Mouse (Mus musculus): Measurements from ENCODE around the gene Mdk. TPM values are rescaled to one million over a fixed set of nuclear protein-coding genes. Genes with fewer than 3 reads are reported as not detected.

Mdk gene
- polyA plus RNA-seq, 1 experiment = 198 TPM

GRCm38 (mm10) chr2:91929936-91930335, 2.2 kb downstream of the Mdk start:
- TF ChIP-seq POLR2A (IDR thresholded peaks at IDR 0.05; ENCODE audit: borderline replicate concordance, extremely low read depth, insufficient read depth, insufficient read length, poor library complexity, severe bottlenecking) (no peak), CTCF (IDR thresholded peaks at IDR 0.05; ENCODE audit: borderline replicate concordance, extremely low read depth, insufficient read depth, insufficient read length) (peak; percentile 82)
- peak; percentile 89 for DNase-seq (ENCODE audit: low read depth)

DNA sequence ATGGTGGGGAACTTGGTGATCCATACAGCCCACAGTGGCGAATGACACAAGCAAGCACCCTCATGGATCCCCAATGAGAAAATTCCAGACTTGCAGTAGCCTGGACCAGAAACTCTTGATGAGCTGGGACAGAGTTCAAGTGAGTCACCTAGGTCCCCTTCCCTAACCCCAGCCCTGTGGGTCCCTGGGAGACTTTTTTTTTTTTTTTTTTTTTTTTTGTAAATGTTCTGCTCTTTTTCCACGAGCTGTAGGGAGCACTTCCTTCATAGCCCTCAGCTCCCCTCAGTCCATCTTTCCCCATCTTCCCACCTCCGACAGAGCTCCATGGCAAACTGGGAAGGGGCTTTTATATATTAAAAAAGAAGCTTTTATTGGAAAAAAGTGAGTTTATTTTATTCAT, 2.6 kb downstream of the Mdk start:
- DNase-seq (ENCODE audit: low read depth) = no peak

DNA sequence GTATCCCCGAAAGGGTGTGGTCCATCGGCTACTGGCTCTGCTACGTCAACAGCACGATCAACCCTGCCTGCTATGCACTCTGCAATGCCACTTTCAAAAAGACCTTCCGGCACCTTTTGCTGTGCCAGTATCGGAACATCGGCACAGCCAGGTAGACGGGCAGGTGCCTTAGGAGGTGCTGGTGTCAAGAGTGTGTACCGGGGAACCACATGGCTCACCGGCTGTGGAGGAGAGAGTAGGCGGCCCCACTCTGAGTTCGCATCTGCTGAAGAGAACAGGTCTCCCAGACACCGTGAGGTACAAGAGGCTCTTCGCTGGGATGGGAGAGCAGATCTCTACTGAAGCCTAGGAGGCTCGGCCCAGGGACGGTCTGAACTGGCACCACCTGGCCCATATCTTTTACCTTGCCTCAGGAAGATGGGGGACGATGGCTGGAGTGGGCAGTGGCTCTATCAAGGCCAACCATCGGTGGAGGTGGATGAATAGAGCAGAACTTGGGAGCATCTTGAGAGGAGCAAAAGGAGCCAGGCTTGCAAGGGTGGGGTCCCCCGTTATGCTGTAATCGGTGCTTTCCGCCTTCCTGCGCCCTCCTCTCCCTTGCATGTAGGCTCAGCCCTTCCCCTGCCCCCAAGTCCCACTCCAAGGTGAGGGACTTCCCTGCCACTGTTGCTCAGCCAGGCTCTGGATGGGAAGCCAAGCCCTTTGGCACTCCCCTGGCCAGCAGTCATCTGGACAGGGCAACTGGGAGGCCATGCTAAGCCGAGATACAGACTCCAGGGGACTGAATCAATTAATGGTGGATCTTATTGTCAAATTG, 3.4 kb downstream of the Mdk start:
- no peak for DNase-seq (ENCODE audit: low read depth)
- TF ChIP-seq POLR2A (IDR thresholded peaks at IDR 0.05; ENCODE audit: borderline replicate concordance, extremely low read depth, insufficient read depth, insufficient read length, poor library complexity, severe bottlenecking) = no peak

More for the DNA sequence above, 2.6 kb downstream of the Mdk start:
- TF ChIP-seq POLR2A (IDR thresholded peaks at IDR 0.05; ENCODE audit: borderline replicate concordance, extremely low read depth, insufficient read depth, insufficient read length, poor library complexity, severe bottlenecking) (no peak), CTCF (IDR thresholded peaks at IDR 0.05; ENCODE audit: borderline replicate concordance, extremely low read depth, insufficient read depth, insufficient read length) (no peak)

GRCm38 (mm10) chr2:91927826-91928533, 4.1 kb downstream of the Mdk start:
- DNase-seq (ENCODE audit: low read depth) = peak; percentile 64
- TF ChIP-seq POLR2A (IDR thresholded peaks at IDR 0.05; ENCODE audit: borderline replicate concordance, extremely low read depth, insufficient read depth, insufficient read length, poor library complexity, severe bottlenecking) (no peak), CTCF (IDR thresholded peaks at IDR 0.05; ENCODE audit: borderline replicate concordance, extremely low read depth, insufficient read depth, insufficient read length) (peak; percentile 63)

- TF ChIP-seq CTCF (IDR thresholded peaks at IDR 0.05; ENCODE audit: borderline replicate concordance, extremely low read depth, insufficient read depth, insufficient read length) (no peak), POLR2A (IDR thresholded peaks at IDR 0.05; ENCODE audit: borderline replicate concordance, extremely low read depth, insufficient read depth, insufficient read length, poor library complexity, severe bottlenecking) (no peak)
- DNase-seq (ENCODE audit: low read depth) = no peak
These were observed 5.1 kb downstream of the Mdk start, which contains the start of gene Chrm4 for GRCm38 (mm10) chr2:91926949-91927348. TSS of gene Chrm4 (plus strand) at chr2:91927249.

GRCm38 (mm10) chr2:91925442-91925841, 6.7 kb downstream of the Mdk start:
- peak; percentile 12 for DNase-seq (ENCODE audit: low read depth)

GRCm38 (mm10) chr2:91924726-91925125, 7.4 kb downstream of the Mdk start:
- no peak for TF ChIP-seq CTCF (IDR thresholded peaks at IDR 0.05; ENCODE audit: borderline replicate concordance, extremely low read depth, insufficient read depth, insufficient read length)
- TF ChIP-seq POLR2A (IDR thresholded peaks at IDR 0.05; ENCODE audit: borderline replicate concordance, extremely low read depth, insufficient read depth, insufficient read length, poor library complexity, severe bottlenecking) = no peak
- no peak for DNase-seq (ENCODE audit: low read depth)

More at GRCm38 (mm10) chr2:91925442-91925841, 6.7 kb downstream of the Mdk start:
- no peak for TF ChIP-seq CTCF (IDR thresholded peaks at IDR 0.05; ENCODE audit: borderline replicate concordance, extremely low read depth, insufficient read depth, insufficient read length)
- TF ChIP-seq POLR2A (IDR thresholded peaks at IDR 0.05; ENCODE audit: borderline replicate concordance, extremely low read depth, insufficient read depth, insufficient read length, poor library complexity, severe bottlenecking) = no peak

DNA sequence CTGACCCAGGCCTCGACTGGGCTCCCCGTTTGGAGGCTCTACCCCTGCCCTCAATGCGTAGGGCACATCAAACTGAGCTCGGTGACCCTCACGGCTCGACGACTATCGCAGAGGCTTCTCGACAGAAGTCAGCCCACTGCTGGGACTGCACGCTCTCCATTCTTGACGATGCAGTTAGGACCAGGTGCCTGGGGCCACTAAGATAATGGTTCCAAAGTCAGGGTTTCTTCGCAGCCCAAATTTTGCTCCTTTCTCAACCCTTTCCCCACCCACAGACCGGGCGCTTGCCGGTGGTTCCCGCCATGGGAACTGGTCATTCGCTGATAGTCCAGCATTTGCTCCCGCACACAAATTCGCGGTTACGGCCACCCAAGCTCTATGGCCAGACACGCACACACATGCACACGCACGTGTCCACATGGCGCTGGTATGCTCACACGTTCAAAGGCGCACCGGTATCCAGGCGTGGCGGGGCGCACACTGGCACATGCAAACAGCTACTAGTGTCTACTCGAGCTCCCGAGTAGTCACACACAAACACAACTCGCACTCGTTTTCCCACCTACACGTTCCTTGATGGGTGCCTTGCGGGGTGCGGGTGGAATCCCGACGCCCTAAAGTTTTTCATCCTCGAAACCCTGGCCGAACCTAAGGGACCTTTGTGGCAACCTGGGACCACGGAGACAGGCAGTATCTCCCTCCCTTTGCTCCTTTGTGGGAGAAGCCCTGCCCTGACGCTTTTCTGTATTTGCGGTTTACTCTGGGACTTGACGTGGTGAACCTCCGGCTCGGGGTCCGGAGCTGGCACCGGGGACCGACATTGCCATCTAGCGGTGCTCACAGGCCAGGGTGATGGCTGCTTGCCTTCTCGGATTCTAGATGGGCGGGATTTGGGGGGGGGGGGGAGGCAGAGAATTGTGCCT, 8.4 kb downstream of the Mdk start:
- TF ChIP-seq CTCF (IDR thresholded peaks at IDR 0.05; ENCODE audit: borderline replicate concordance, extremely low read depth, insufficient read depth, insufficient read length) (peak; percentile 80), POLR2A (IDR thresholded peaks at IDR 0.05; ENCODE audit: borderline replicate concordance, extremely low read depth, insufficient read depth, insufficient read length, poor library complexity, severe bottlenecking) (no peak)
- DNase-seq (ENCODE audit: low read depth) = peak; percentile 84

DNA sequence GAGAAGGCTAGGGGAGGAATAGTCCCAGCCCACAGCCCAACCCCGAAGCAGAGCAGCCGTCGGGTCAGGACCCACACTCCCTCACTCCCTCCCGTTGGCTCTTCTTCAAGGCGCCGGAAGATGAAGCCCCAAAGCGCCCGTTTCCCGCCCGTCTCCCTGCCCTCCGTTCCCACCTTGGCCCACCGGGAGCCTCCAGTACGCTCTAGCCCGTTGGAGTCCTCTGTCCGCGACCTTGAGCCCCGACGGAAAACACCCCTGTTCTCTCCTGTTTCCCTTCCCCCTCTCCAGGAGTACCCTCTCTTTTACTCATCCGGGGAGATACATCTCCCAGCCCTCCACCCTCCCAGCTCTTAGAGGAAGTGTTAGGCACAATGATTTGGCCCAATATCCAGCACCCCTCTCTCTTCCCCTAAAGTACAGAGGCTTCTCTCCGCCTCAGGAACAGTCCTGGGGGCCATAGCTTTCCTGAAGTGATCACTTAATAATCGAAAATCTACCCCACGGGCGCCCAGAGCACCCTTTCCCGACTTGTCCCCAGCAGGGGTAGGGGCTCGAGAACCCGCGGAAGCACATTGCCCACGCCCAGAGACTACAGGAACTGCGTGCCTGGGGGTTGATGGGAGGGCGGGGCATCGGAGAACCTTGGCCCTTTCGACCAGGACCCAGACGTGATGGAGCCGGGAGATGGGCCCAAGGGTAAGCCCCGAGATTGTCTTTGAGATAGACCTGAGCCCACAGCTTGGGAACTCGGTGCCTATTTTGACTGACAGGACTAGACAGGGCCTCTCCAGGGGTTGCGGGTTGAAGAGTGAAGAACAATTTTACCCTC, 9.3 kb downstream of the Mdk start:
- DNase-seq (ENCODE audit: low read depth) = no peak
- TF ChIP-seq POLR2A (IDR thresholded peaks at IDR 0.05; ENCODE audit: borderline replicate concordance, extremely low read depth, insufficient read depth, insufficient read length, poor library complexity, severe bottlenecking) (no peak), CTCF (IDR thresholded peaks at IDR 0.05; ENCODE audit: borderline replicate concordance, extremely low read depth, insufficient read depth, insufficient read length) (no peak)
